Mouse (Mus musculus): ENCODE data around the gene Gm21985. TPM values are rescaled to one million over a fixed set of nuclear protein-coding genes. Genes with fewer than 3 reads are reported as not detected.

The Gm21985 gene
- polyA plus RNA-seq, 1 experiment = not detected

DNA sequence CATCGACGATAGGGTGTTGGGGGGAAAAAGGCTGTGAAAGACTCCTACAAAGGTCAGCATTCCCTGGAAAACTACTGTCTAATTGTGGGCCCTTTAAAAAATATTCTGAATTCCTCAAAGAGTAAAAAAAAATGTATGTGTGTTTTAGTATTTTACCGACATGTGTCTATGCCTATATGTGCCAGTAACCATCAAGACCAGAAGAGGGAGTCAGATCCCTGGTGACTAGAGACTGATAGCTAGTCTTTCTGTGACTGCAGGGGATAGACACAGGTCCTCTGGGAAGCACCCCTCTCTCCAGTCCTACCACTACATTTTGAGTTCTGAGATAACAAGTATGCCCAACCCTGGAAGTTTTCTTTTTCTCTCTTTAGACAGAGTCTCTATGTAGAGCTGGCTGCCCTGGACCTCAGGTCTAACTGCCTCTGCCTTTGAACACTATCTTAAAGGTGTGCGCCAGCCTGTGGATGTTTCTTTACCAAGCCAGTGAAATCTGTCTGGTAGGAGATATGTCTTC, 3.3 kb upstream of the Gm21985 start:
- no peak overlapping the region for H3K27ac ChIP-seq (ENCODE audit: control insufficient read depth, insufficient read depth, low read length)
- TF ChIP-seq CTCF (IDR thresholded peaks at IDR 0.05; ENCODE audit: borderline replicate concordance, control insufficient read depth, extremely low read depth, insufficient read depth, low read length, poor library complexity) (no peak), POLR2A (IDR thresholded peaks at IDR 0.05; ENCODE audit: control insufficient read depth, extremely low read depth, insufficient read depth, low read length, poor library complexity) (no peak)
- no peaks in the 10 kb centered on the region for H3K27me3 ChIP-seq (ENCODE audit: control insufficient read depth, insufficient read depth, low read length)
- no peaks in the 10 kb centered on the region for H3K36me3 ChIP-seq (ENCODE audit: control insufficient read depth, insufficient read depth, low read length)
- WGBS = 30% methylated on average over 4 of the region's 4 CpGs
- no peak overlapping the region for H3K4me3 ChIP-seq (ENCODE audit: control insufficient read depth, insufficient read depth, low read length)
- no peak for DNase-seq
- H3K4me1 ChIP-seq (replicated peaks; ENCODE audit: control insufficient read depth, insufficient read depth, low read length) = no peaks in the 10 kb centered on the region; the same call in 1 of the 2 replicates

DNA sequence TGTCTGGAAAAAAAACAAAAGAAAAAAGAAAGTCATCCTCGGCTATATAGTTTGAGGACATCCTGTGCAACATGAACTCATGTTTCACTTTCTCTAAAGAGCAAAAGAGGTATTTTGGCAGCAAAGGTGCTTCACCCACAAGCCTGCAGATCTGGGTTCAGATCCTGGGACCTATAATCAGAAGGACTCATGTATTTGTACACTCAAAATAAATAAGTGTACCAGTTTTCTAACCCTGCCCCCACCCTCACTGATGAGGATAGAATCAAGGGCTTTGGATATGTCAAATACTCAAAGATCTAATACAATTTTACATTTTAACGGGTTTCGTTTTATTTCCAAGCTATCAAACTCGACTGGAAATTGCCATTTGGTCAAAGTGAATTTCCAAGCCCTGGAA, 1.8 kb upstream of the Gm21985 start:
- H3K27ac ChIP-seq (ENCODE audit: control insufficient read depth, insufficient read depth, low read length) = no peak overlapping the region
- TF ChIP-seq POLR2A (IDR thresholded peaks at IDR 0.05; ENCODE audit: control insufficient read depth, extremely low read depth, insufficient read depth, low read length, poor library complexity) = no peak
- TF ChIP-seq CTCF (IDR thresholded peaks at IDR 0.05; ENCODE audit: borderline replicate concordance, control insufficient read depth, extremely low read depth, insufficient read depth, low read length, poor library complexity) = no peak
- DNase-seq = no peak
- no peak overlapping the region for H3K4me3 ChIP-seq (ENCODE audit: control insufficient read depth, insufficient read depth, low read length)
- no peaks in the 10 kb centered on the region for H3K36me3 ChIP-seq (ENCODE audit: control insufficient read depth, insufficient read depth, low read length)
- WGBS = 68% methylated on average over 4 of the region's 4 CpGs
- no peaks in the 10 kb centered on the region for H3K27me3 ChIP-seq (ENCODE audit: control insufficient read depth, insufficient read depth, low read length)
- peaks cover 8% of the 10 kb centered on the region for H3K4me1 ChIP-seq (replicated peaks; ENCODE audit: control insufficient read depth, insufficient read depth, low read length)

DNA sequence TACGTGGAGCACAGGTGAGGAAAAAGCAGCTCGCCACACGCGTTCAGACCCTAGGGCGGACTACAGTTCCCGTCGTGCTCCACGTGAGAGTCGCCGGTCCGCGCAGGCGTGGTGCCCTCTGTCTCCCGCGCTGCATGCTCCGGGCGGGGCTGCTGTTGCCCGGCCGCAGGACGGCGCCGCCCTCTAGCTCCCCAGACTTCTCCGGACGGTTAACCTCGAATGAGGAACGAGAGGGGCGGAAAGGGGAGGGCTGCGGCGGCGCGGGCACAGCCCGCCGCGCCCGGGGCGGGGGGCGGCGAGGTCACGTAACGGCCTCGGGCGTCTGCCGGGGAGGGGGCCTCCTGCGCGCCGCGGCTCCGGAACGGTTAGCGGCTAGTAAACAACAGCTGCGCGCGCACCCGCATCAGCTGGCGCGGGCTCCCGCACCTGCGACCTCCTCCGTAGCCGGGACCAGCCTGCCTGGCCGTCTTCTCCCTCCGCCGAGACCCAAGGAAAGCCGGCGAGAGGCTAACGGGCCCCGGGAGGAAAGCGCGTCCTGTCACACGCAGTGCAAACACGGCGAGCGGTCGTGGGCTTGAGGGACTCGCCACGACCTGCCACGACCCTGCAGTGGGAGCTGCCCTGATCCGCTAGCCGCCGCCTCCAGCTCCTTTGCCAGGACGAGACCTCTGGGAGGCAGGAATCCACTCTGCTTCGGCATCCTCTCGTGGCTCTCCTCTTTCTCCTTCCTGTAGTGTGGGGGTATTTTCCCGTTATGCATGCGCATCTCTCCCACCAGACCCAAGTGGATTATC, 469 bp upstream of the Gm21985 start, which contains the start of gene Slc12a6:
Slc12a6 (plus strand) TSS at position 378 of the 794 bp plus-strand sequence.
- DNase-seq = peak; percentile 91
- H3K4me3 ChIP-seq (ENCODE audit: control insufficient read depth, insufficient read depth, low read length) = peak within 1 kb of the TSS; percentile 97
- peak within 1 kb of the TSS; percentile 95 for H3K27ac ChIP-seq (ENCODE audit: control insufficient read depth, insufficient read depth, low read length)
- H3K27me3 ChIP-seq (ENCODE audit: control insufficient read depth, insufficient read depth, low read length) = no peaks in the 10 kb centered on the region
- H3K36me3 ChIP-seq (ENCODE audit: control insufficient read depth, insufficient read depth, low read length) = no peaks in the 10 kb centered on the region
- peaks cover 12% of the 10 kb centered on the region for H3K4me1 ChIP-seq (replicated peaks; ENCODE audit: control insufficient read depth, insufficient read depth, low read length)
- WGBS = under 1% methylated on average over 85 of the region's 85 CpGs
- TF ChIP-seq CTCF (IDR thresholded peaks at IDR 0.05; ENCODE audit: borderline replicate concordance, control insufficient read depth, extremely low read depth, insufficient read depth, low read length, poor library complexity) = no peak
- peak; percentile 54; the same call in 1 of the 2 replicates for TF ChIP-seq POLR2A (IDR thresholded peaks at IDR 0.05; ENCODE audit: control insufficient read depth, extremely low read depth, insufficient read depth, low read length, poor library complexity)

DNA sequence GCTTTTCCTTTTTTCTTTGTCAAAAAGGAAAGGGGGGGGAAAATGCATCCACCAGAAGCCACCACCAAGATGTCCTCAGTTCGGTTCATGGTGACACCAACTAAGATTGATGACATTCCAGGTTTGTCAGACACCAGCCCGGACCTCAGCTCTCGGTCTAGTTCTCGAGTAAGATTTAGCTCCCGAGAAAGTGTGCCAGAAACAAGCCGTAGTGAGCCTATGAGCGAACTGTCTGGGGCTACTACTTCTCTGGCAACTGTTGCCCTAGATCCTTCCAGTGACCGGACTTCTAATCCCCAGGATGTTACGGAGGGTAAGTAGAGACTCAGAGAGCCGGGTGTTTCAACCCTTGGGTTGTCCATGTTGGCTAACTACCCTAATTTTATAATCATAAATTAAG, 666 bp downstream of the Gm21985 start:
- peak overlapping the region; percentile 81 for H3K4me3 ChIP-seq (ENCODE audit: control insufficient read depth, insufficient read depth, low read length)
- H3K36me3 ChIP-seq (ENCODE audit: control insufficient read depth, insufficient read depth, low read length) = no peaks in the 10 kb centered on the region
- H3K27me3 ChIP-seq (ENCODE audit: control insufficient read depth, insufficient read depth, low read length) = no peaks in the 10 kb centered on the region
- DNase-seq = peak; percentile 32
- peak overlapping the region; percentile 95 for H3K27ac ChIP-seq (ENCODE audit: control insufficient read depth, insufficient read depth, low read length)
- peaks cover 14% of the 10 kb centered on the region for H3K4me1 ChIP-seq (replicated peaks; ENCODE audit: control insufficient read depth, insufficient read depth, low read length)
- no peak for TF ChIP-seq CTCF (IDR thresholded peaks at IDR 0.05; ENCODE audit: borderline replicate concordance, control insufficient read depth, extremely low read depth, insufficient read depth, low read length, poor library complexity)
- 2% methylated on average over 10 of the region's 10 CpGs for WGBS

DNA sequence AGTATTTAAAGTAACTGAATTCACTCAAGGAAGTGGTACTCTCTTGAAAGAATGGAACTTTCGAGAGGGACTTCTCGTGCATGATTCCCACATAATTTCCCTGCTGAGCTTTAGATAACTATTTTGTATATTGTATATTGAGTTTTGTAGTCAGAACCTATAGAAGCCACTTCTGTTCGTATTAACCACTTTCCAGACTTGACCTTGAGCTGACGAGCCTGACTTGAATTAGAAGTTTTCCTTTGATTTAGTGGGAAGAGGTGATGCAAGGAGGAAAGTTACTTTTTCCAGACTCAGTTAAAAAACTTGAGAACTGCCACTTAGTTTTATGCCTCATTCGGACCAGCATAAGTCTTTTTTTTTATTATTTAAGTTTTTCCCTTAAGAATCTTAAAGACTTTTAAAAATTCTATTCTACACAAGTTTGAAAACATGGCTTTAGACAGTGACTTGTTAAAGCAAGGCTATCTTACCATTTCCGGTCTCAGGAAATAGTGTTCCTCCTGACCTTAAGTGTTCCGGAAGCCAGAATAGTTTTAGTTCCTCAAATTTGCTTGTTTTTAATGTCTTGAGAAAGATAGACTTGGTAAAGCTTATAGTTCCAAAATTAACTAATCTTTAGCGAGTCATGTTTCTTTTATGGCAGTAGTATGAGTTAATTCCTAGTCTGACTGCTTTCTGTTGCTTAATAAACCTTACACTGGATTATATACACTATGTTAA, 1.6 kb downstream of the Gm21985 start:
- Histone ChIP-seq H3K27ac (ENCODE audit: control insufficient read depth, insufficient read depth, low read length) (no peak overlapping the region), H3K27me3 (ENCODE audit: control insufficient read depth, insufficient read depth, low read length) (no peaks in the 10 kb centered on the region), H3K4me3 (ENCODE audit: control insufficient read depth, insufficient read depth, low read length) (no peak overlapping the region), H3K4me1 (replicated peaks; ENCODE audit: control insufficient read depth, insufficient read depth, low read length) (peaks cover 14% of the 10 kb centered on the region), H3K36me3 (ENCODE audit: control insufficient read depth, insufficient read depth, low read length) (no peaks in the 10 kb centered on the region)
- WGBS = 4% methylated on average over 8 of the region's 8 CpGs
- no peak for DNase-seq
- no peak for TF ChIP-seq POLR2A (IDR thresholded peaks at IDR 0.05; ENCODE audit: control insufficient read depth, extremely low read depth, insufficient read depth, low read length, poor library complexity)

DNA sequence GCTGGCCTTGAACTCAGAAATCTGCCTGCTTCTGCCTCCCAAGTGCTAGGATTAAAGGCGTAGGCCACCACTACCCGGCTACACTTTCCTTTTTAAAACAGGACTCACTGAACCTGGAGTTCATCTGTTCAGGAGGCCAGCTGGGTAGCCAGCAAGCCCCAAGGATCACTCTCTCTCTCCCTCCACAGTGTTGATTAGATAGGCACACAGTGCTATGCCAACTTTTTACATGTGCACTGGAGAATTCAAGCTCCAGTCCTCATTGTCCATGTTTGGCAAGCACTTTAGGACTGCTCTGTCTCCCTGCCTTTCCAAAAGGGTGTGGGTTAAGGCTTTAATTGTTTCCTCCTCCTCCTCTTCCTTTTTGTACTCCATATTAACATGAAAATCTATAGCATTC, 3.9 kb downstream of the Gm21985 start:
- Histone ChIP-seq H3K4me3 (ENCODE audit: control insufficient read depth, insufficient read depth, low read length) (no peak overlapping the region), H3K27me3 (ENCODE audit: control insufficient read depth, insufficient read depth, low read length) (no peaks in the 10 kb centered on the region), H3K4me1 (replicated peaks; ENCODE audit: control insufficient read depth, insufficient read depth, low read length) (peaks cover 14% of the 10 kb centered on the region), H3K27ac (ENCODE audit: control insufficient read depth, insufficient read depth, low read length) (no peak overlapping the region), H3K36me3 (ENCODE audit: control insufficient read depth, insufficient read depth, low read length) (no peaks in the 10 kb centered on the region)
- no peak for DNase-seq
- TF ChIP-seq POLR2A (IDR thresholded peaks at IDR 0.05; ENCODE audit: control insufficient read depth, extremely low read depth, insufficient read depth, low read length, poor library complexity) = no peak
- no peak for TF ChIP-seq CTCF (IDR thresholded peaks at IDR 0.05; ENCODE audit: borderline replicate concordance, control insufficient read depth, extremely low read depth, insufficient read depth, low read length, poor library complexity)
- 58% methylated on average over 2 of the region's 2 CpGs for WGBS
